Mouse (Mus musculus): ENCODE results near the gene Tchp.

GRCm38 (mm10) chr5:114737090-114737887 is 29.7 kb downstream of the Tchp start:
- TF ChIP-seq GATA1 (IDR thresholded peaks at IDR 0.05; ENCODE audit: borderline replicate concordance, low read length) (no peak), FLI1 (IDR thresholded peaks at IDR 0.05; ENCODE audit: low read length) (no peak)

All from megakaryocyte, embryonic 14.5 days (primary cell).